8 mouse cellular contexts compared by ENCODE assay signal in genomic region chr10:64089680-64090460, GRCm38 (mm10). TPM values are rescaled to one million over a fixed set of nuclear protein-coding genes. Genes with fewer than 3 reads are reported as not detected.
DNase-seq lines count a peak whose midpoint lies in the region; ATAC-seq lines count a peak whose summit lies in the region.

Gene Lrrtm3 (minus strand): TSS chr10:64090277.

- H3K27me3 ChIP-seq in hindbrain, embryonic 15.5 days: 0 out of 2 replicates have a peak, but pooled peaks cover 2% of the 10 kb centered on the region

- peaks cover 15% of the 10 kb centered on the region for H3K4me1 ChIP-seq in hindbrain, embryonic 15.5 days (replicated peaks)

- H3K27ac ChIP-seq in hindbrain, embryonic 15.5 days (replicated peaks): peak within 1 kb of the TSS; percentile 82

- peak; percentile 70 for DNase-seq in Muller cell, postnatal 12 days (ENCODE audit: inconsistent ontology term)
- DNase-seq in cerebellum, adult 9-10 months: peak; percentile 96
- DNase-seq in left cerebral cortex, adult 11 months (ENCODE audit: low spot score): peak; percentile 85
- DNase-seq in lung, postnatal 25 days (ENCODE audit: low spot score): peak; percentile 13
- DNase-seq in right cerebral cortex, postnatal 14 days: peak; percentile 77
- DNase-seq in T-cell, adult 2 months (ENCODE audit: low spot score): no peak

- H3K36me3 ChIP-seq in hindbrain, embryonic 15.5 days: no peaks in the 10 kb centered on the region

- peak; percentile 90 for ATAC-seq in frontal cortex, adult (ENCODE audit: low TSS enrichment)
- peak; percentile 94 for ATAC-seq in hindbrain, embryonic 15.5 days (ENCODE audit: low FRiP score, low read depth)

- H3K4me3 ChIP-seq in hindbrain, embryonic 15.5 days: peak within 1 kb of the TSS; percentile 57

- peak within 1 kb of the TSS; percentile 88 for H3K4me2 ChIP-seq in hindbrain, embryonic 15.5 days

- H3K9ac ChIP-seq in hindbrain, embryonic 15.5 days: peak within 1 kb of the TSS; percentile 71

- H3K9me3 ChIP-seq in hindbrain, embryonic 15.5 days: no peaks in the 10 kb centered on the region

- WGBS in hindbrain, embryonic 15.5 days: under 1% methylated on average over 22 of the region's 22 CpGs

RNA-seq across cellular contexts. Expression of gene Lrrtm3, which starts in this region (rescaled TPM):
- 38.5 and 41.5 TPM in 2 replicates for polyA plus RNA-seq in hindbrain, embryonic 15.5 days (2015; fragmentation: Nextera tagmentation; extraction: Ambion mirVana)
